Mouse (Mus musculus): ENCODE measurements around the gene Glt28d2.

The Glt28d2 gene

GRCm38 (mm10) chr3:85878911-85879310 lies 8.4 kb downstream of the Glt28d2 start:
- DNase-seq (ENCODE audit: low read depth, low spot score) = no peak

GRCm38 (mm10) chr3:85863996-85864395 lies 23.3 kb downstream of the Glt28d2 start:
- DNase-seq (ENCODE audit: low read depth, low spot score) = no peak

- DNase-seq (ENCODE audit: low read depth, low spot score) = no peak
These were observed 24.4 kb downstream of the Glt28d2 start for GRCm38 (mm10) chr3:85862886-85863285.

- DNase-seq (ENCODE audit: low read depth, low spot score) = no peak
These were observed 26.3 kb downstream of the Glt28d2 start for GRCm38 (mm10) chr3:85860996-85861395.

GRCm38 (mm10) chr3:85859311-85859710 lies 28.0 kb downstream of the Glt28d2 start:
- no peak for DNase-seq (ENCODE audit: low read depth, low spot score)

GRCm38 (mm10) chr3:85858140-85859135 lies 28.9 kb downstream of the Glt28d2 start:
- no peak for DNase-seq (ENCODE audit: low read depth, low spot score)

- no peak for DNase-seq (ENCODE audit: low read depth, low spot score)
These were observed 30.2 kb downstream of the Glt28d2 start for GRCm38 (mm10) chr3:85857083-85857482.

- DNase-seq (ENCODE audit: low read depth, low spot score) = no peak
These were observed 31.4 kb downstream of the Glt28d2 start for GRCm38 (mm10) chr3:85855947-85856346.

- DNase-seq (ENCODE audit: low read depth, low spot score) = no peak
These were observed 32.3 kb downstream of the Glt28d2 start for GRCm38 (mm10) chr3:85855043-85855442.

GRCm38 (mm10) chr3:85854143-85854542 lies 33.2 kb downstream of the Glt28d2 start:
- no peak for DNase-seq (ENCODE audit: low read depth, low spot score)

GRCm38 (mm10) chr3:85853715-85854114 lies 33.6 kb downstream of the Glt28d2 start:
- no peak for DNase-seq (ENCODE audit: low read depth, low spot score)

GRCm38 (mm10) chr3:85850079-85850478 lies 37.2 kb downstream of the Glt28d2 start:
- no peak for DNase-seq (ENCODE audit: low read depth, low spot score)

GRCm38 (mm10) chr3:85846316-85846715 lies 41.0 kb downstream of the Glt28d2 start:
- DNase-seq (ENCODE audit: low read depth, low spot score) = no peak

GRCm38 (mm10) chr3:85845341-85845740 lies 42.0 kb downstream of the Glt28d2 start:
- no peak for DNase-seq (ENCODE audit: low read depth, low spot score)

- no peak for DNase-seq (ENCODE audit: low read depth, low spot score)
These were observed 44.5 kb downstream of the Glt28d2 start for GRCm38 (mm10) chr3:85842881-85843218.

- no peak for DNase-seq (ENCODE audit: low read depth, low spot score)
These were observed 45.0 kb downstream of the Glt28d2 start for GRCm38 (mm10) chr3:85842177-85842880.

- DNase-seq (ENCODE audit: low read depth, low spot score) = no peak
These were observed 45.7 kb downstream of the Glt28d2 start for GRCm38 (mm10) chr3:85841454-85842176.

GRCm38 (mm10) chr3:85833627-85834026 lies 53.7 kb downstream of the Glt28d2 start:
- no peak for DNase-seq (ENCODE audit: low read depth, low spot score)

GRCm38 (mm10) chr3:85832490-85833155 lies 54.7 kb downstream of the Glt28d2 start:
- DNase-seq (ENCODE audit: low read depth, low spot score) = no peak

GRCm38 (mm10) chr3:85831785-85832184 lies 55.5 kb downstream of the Glt28d2 start:
- no peak for DNase-seq (ENCODE audit: low read depth, low spot score)

GRCm38 (mm10) chr3:85829047-85829446 lies 58.3 kb downstream of the Glt28d2 start:
- no peak for DNase-seq (ENCODE audit: low read depth, low spot score)
